Mouse (Mus musculus): ENCODE results near the gene Ninj2. TPM values are rescaled to one million over a fixed set of nuclear protein-coding genes. Genes with fewer than 3 reads are reported as not detected.
A peak's percentile ranks its signal among the peaks of the same experiment; 100 is the strongest.

The Ninj2 gene
- total and polyA plus RNA-seq, 3 experiments: 1.1 to 6.5 TPM; not detected in 1

DNA sequence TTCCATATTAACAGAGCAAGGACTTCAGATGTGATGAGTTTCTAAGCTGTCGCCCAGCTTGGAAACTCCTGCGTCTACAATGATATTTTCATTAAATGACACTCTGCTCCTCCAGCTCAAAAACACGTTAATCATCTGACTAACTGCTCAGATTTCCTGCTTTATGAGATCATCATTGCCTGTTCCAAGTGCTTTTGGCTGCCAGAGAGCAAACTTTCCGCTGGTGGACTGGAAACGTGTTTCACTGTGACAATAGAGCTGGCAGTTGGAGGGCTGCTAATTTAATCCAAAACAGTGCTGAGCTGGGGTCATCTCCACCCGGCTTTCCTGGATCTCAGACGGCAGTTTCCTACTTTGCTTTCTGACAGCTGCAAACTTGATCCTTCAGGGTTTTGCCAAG is 21.5 kb downstream of the Ninj2 start:
- Histone ChIP-seq H3K4me3 (replicated peaks in 1 of 3; ENCODE audit: low read depth in 2 of 3, low read length in 2 of 3, poor library complexity in 1 of 3) (no peak overlapping the region), H3K27ac (ENCODE audit: insufficient read depth, low read depth) (peak overlapping the region; percentile 97), H3K9me3 (replicated peaks; ENCODE audit: low read length) (no peaks in the 10 kb centered on the region), H3K4me2 (ENCODE audit: insufficient read depth, low read depth, poor library complexity, severe bottlenecking) (peak overlapping the region; percentile 33), H3K27me3 (replicated peaks) (no peaks in the 10 kb centered on the region), H3K79me2 (replicated peaks; ENCODE audit: control insufficient read depth, extremely low read depth, insufficient read depth, poor library complexity, severe bottlenecking) (peaks cover 5% of the 10 kb centered on the region), H3K4me1 (ENCODE audit: control insufficient read depth in 1 of 2, insufficient read depth in 2 of 2) (peaks cover 36 to 67% of the 10 kb centered on the region in 2 experiments), H3K9ac (ENCODE audit: insufficient read depth, low read depth) (peak overlapping the region; percentile 28), H3K36me3 (replicated peaks in 1 of 2; ENCODE audit: control insufficient read depth in 1 of 2, insufficient read depth in 1 of 2, low read length in 1 of 2) (no peaks in the 10 kb centered on the region)
- DNase-seq (ENCODE audit: extremely low read depth): no peak
- dilution Hi-C loops (cut with MboI; ENCODE audit: extremely low pct_ligation_motif_present, extremely low pct_unique_long_range_greater_than_20kb, low sequenced_read_pairs): no loop called here
- TF ChIP-seq HCFC1 (IDR thresholded peaks at IDR 0.05; ENCODE audit: low read depth, low read length) (no peak), EP300 (IDR thresholded peaks at IDR 0.05; ENCODE audit: low read length) (peak; percentile 38; the same call in 1 of the 2 replicates), CTCF (conservative IDR thresholded peaks at IDR 0.05 in 1 of 2, IDR thresholded peaks at IDR 0.05 in 1 of 2; ENCODE audit: low read depth in 2 of 2, low read length in 2 of 2) (no peak), RAD21 (IDR thresholded peaks at IDR 0.05; ENCODE audit: low read depth, low read length) (no peak), BHLHE40 (IDR thresholded peaks at IDR 0.05; ENCODE audit: low read depth, low read length) (peak; percentile 29; the same call in 1 of the 2 replicates), MXI1 (IDR thresholded peaks at IDR 0.05; ENCODE audit: low read depth, low read length) (no peak), ZKSCAN1 (IDR thresholded peaks at IDR 0.05; ENCODE audit: borderline replicate concordance, low read depth, low read length) (no peak), RCOR1 (conservative IDR thresholded peaks at IDR 0.05; ENCODE audit: low read depth, low read length) (no peak), NELFE (IDR thresholded peaks at IDR 0.05; ENCODE audit: low read depth, low read length) (no peak), JUND (conservative IDR thresholded peaks at IDR 0.05; ENCODE audit: low read depth, low read length) (no peak), POLR2A (IDR thresholded peaks at IDR 0.05; ENCODE audit: low read depth, low read length) (no peak), E2F4 (IDR thresholded peaks at IDR 0.05; ENCODE audit: insufficient replicate concordance, low read depth, low read length) (no peak), UBTF (IDR thresholded peaks at IDR 0.05; ENCODE audit: low read depth, low read length) (no peak), NRF1 (IDR thresholded peaks at IDR 0.05; ENCODE audit: low read depth, low read length) (no peak), ZNF384 (IDR thresholded peaks at IDR 0.05; ENCODE audit: low read depth, low read length) (no peak), MAZ (IDR thresholded peaks at IDR 0.05; ENCODE audit: low read depth, low read length) (0 out of 2 replicates have a peak, but pooled peaks have one; percentile 37), MAFK (IDR thresholded peaks at IDR 0.05; ENCODE audit: insufficient replicate concordance, low read length) (no peak), TCF12 (IDR thresholded peaks at IDR 0.05; ENCODE audit: low read depth, low read length) (no peak), MYC (IDR thresholded peaks at IDR 0.05; ENCODE audit: low read depth, low read length) (0 out of 2 replicates have a peak, but pooled peaks have one; percentile 38), JUN (IDR thresholded peaks at IDR 0.05; ENCODE audit: insufficient read depth, low read depth, low read length) (no peak), GABPA (IDR thresholded peaks at IDR 0.05; ENCODE audit: insufficient replicate concordance, low read depth, low read length) (no peak), PAX5 (IDR thresholded peaks at IDR 0.05; ENCODE audit: low read length) (no peak), SIN3A (IDR thresholded peaks at IDR 0.05; ENCODE audit: low read length) (no peak), ZC3H11A (IDR thresholded peaks at IDR 0.05; ENCODE audit: low read depth, low read length) (no peak), CHD2 (IDR thresholded peaks at IDR 0.05; ENCODE audit: low read length) (0 out of 2 replicates have a peak, but pooled peaks have one; percentile 35), POLR2AphosphoS2 (IDR thresholded peaks at IDR 0.05; ENCODE audit: low read depth, low read length) (no peak), CHD1 (IDR thresholded peaks at IDR 0.05; ENCODE audit: low read depth, low read length) (peak; percentile 71; the same call in 1 of the 2 replicates), SMC3 (IDR thresholded peaks at IDR 0.05; ENCODE audit: low read depth, low read length) (no peak), KAT2A (IDR thresholded peaks at IDR 0.05; ENCODE audit: insufficient replicate concordance, low read length) (no peak), MEF2A (IDR thresholded peaks at IDR 0.05; ENCODE audit: borderline replicate concordance, low read depth, low read length) (no peak), IRF4 (IDR thresholded peaks at IDR 0.05; ENCODE audit: low read depth, low read length) (no peak), USF1 (IDR thresholded peaks at IDR 0.05; ENCODE audit: low read depth, low read length) (no peak), USF2 (conservative IDR thresholded peaks at IDR 0.05; ENCODE audit: low read depth, low read length) (no peak), ZMIZ1 (IDR thresholded peaks at IDR 0.05; ENCODE audit: low read depth, low read length) (no peak), TBP (conservative IDR thresholded peaks at IDR 0.05; ENCODE audit: low read depth, low read length) (no peak), ETS1 (conservative IDR thresholded peaks at IDR 0.05; ENCODE audit: low read depth, low read length) (no peak; the same call in 1 of the 2 replicates), ELF1 (IDR thresholded peaks at IDR 0.05; ENCODE audit: low read depth, low read length) (no peak), MAX (IDR thresholded peaks at IDR 0.05; ENCODE audit: low read length) (0 out of 2 replicates have a peak, but pooled peaks have one; percentile 20)
- in situ Hi-C loops (cut with MboI; ENCODE audit: low pct_ligation_motif_present, low pct_unique_long_range_greater_than_20kb, low sequenced_read_pairs): loop anchor here (5.0 kb wide), 2 partner anchors 38 to 73 kb away; no protein-coding TSS in a partner anchor
